Mouse (Mus musculus): Measurements from ENCODE around the gene Lrrc8b. TPM values are rescaled to one million over a fixed set of nuclear protein-coding genes. Genes with fewer than 3 reads are reported as not detected.

Gene Lrrc8b
- polyA plus RNA-seq, 1 experiment from 2014 or later, result 10.6 TPM

- H3K27me3 ChIP-seq (replicated peaks; ENCODE audit: control insufficient read depth, insufficient read depth, low read length), result no peaks in the 10 kb centered on the region
- H3K4me2 ChIP-seq (ENCODE audit: low read depth, low read length), result peak overlapping the region; percentile 53
- H3K4me3 ChIP-seq (ENCODE audit: low read depth, low read length), result no peak overlapping the region
- no peaks in the 10 kb centered on the region for H3K9me3 ChIP-seq (ENCODE audit: control insufficient read depth, low read length)
- 32% methylated on average over 10 of the region's 10 CpGs for WGBS
- no peak overlapping the region for H3K9ac ChIP-seq (ENCODE audit: low read depth, low read length)
- DNase-seq (ENCODE audit: low spot score) (no peak), ATAC-seq (ENCODE audit: low read depth) (no peak)
- H3K36me3 ChIP-seq (ENCODE audit: control insufficient read depth, insufficient read depth, low read length), result no peaks in the 10 kb centered on the region
- peaks cover 13% of the 10 kb centered on the region for H3K4me1 ChIP-seq (ENCODE audit: control insufficient read depth, insufficient read depth, low read length)
- H3K27ac ChIP-seq (replicated peaks; ENCODE audit: low read depth, low read length), result no peak overlapping the region
These were observed 78.8 kb downstream of the Lrrc8b start for GRCm38 (mm10) chr5:105494246-105494917.

GRCm38 (mm10) chr5:105494918-105495901, 79.6 kb downstream of the Lrrc8b start:
- H3K4me2 ChIP-seq (ENCODE audit: low read depth, low read length), result peak overlapping the region; percentile 53
- peak overlapping the region; percentile 50; the same call in 1 of the 2 replicates for H3K9ac ChIP-seq (ENCODE audit: low read depth, low read length)
- 6% methylated on average over 24 of the region's 24 CpGs for WGBS
- no peaks in the 10 kb centered on the region for H3K27me3 ChIP-seq (replicated peaks; ENCODE audit: control insufficient read depth, insufficient read depth, low read length)
- peak; percentile 84 for ATAC-seq (ENCODE audit: low read depth)
- H3K9me3 ChIP-seq (ENCODE audit: control insufficient read depth, low read length), result no peaks in the 10 kb centered on the region
- no peak overlapping the region for H3K27ac ChIP-seq (replicated peaks; ENCODE audit: low read depth, low read length)
- H3K4me3 ChIP-seq (ENCODE audit: low read depth, low read length), result peak overlapping the region; percentile 10
- DNase-seq (ENCODE audit: low spot score), result peak; percentile 92
- H3K4me1 ChIP-seq (ENCODE audit: control insufficient read depth, insufficient read depth, low read length), result peaks cover 15% of the 10 kb centered on the region
- H3K36me3 ChIP-seq (ENCODE audit: control insufficient read depth, insufficient read depth, low read length), result no peaks in the 10 kb centered on the region

GRCm38 (mm10) chr5:105496133-105496532, 80.6 kb downstream of the Lrrc8b start:
- Histone ChIP-seq H3K36me3 (ENCODE audit: control insufficient read depth, insufficient read depth, low read length) (no peaks in the 10 kb centered on the region), H3K4me3 (ENCODE audit: low read depth, low read length) (no peak overlapping the region), H3K27ac (replicated peaks; ENCODE audit: low read depth, low read length) (no peak overlapping the region), H3K9me3 (ENCODE audit: control insufficient read depth, low read length) (no peaks in the 10 kb centered on the region), H3K4me2 (ENCODE audit: low read depth, low read length) (no peak overlapping the region), H3K4me1 (ENCODE audit: control insufficient read depth, insufficient read depth, low read length) (peaks cover 19% of the 10 kb centered on the region), H3K27me3 (replicated peaks; ENCODE audit: control insufficient read depth, insufficient read depth, low read length) (no peaks in the 10 kb centered on the region), H3K9ac (ENCODE audit: low read depth, low read length) (no peak overlapping the region)
- no peak for ATAC-seq (ENCODE audit: low read depth)
- 79% methylated on average over 4 of the region's 4 CpGs for WGBS
- DNase-seq (ENCODE audit: low spot score), result no peak

GRCm38 (mm10) chr5:105496586-105496985, 81.0 kb downstream of the Lrrc8b start:
- Histone ChIP-seq H3K9ac (ENCODE audit: low read depth, low read length) (no peak overlapping the region), H3K4me3 (ENCODE audit: low read depth, low read length) (no peak overlapping the region), H3K36me3 (ENCODE audit: control insufficient read depth, insufficient read depth, low read length) (no peaks in the 10 kb centered on the region), H3K27me3 (replicated peaks; ENCODE audit: control insufficient read depth, insufficient read depth, low read length) (no peaks in the 10 kb centered on the region), H3K9me3 (ENCODE audit: control insufficient read depth, low read length) (no peaks in the 10 kb centered on the region), H3K27ac (replicated peaks; ENCODE audit: low read depth, low read length) (no peak overlapping the region), H3K4me1 (ENCODE audit: control insufficient read depth, insufficient read depth, low read length) (peaks cover 19% of the 10 kb centered on the region), H3K4me2 (ENCODE audit: low read depth, low read length) (no peak overlapping the region)
- WGBS, result 74% methylated on average over 7 of the region's 7 CpGs
- DNase-seq (ENCODE audit: low spot score) (no peak), ATAC-seq (ENCODE audit: low read depth) (no peak)

GRCm38 (mm10) chr5:105498429-105499000, 82.9 kb downstream of the Lrrc8b start:
- DNase-seq (ENCODE audit: low spot score), result peak; percentile 83

GRCm38 (mm10) chr5:105499396-105499795, 83.8 kb downstream of the Lrrc8b start:
- Histone ChIP-seq H3K9ac (ENCODE audit: low read depth, low read length) (no peak overlapping the region), H3K4me1 (ENCODE audit: control insufficient read depth, insufficient read depth, low read length) (peaks cover 18% of the 10 kb centered on the region), H3K27ac (replicated peaks; ENCODE audit: low read depth, low read length) (no peak overlapping the region), H3K4me2 (ENCODE audit: low read depth, low read length) (no peak overlapping the region), H3K36me3 (ENCODE audit: control insufficient read depth, insufficient read depth, low read length) (no peaks in the 10 kb centered on the region), H3K4me3 (ENCODE audit: low read depth, low read length) (no peak overlapping the region), H3K9me3 (ENCODE audit: control insufficient read depth, low read length) (0 out of 2 replicates have a peak, but pooled peaks cover 4% of the 10 kb centered on the region), H3K27me3 (replicated peaks; ENCODE audit: control insufficient read depth, insufficient read depth, low read length) (no peaks in the 10 kb centered on the region)
- ATAC-seq (ENCODE audit: low read depth) (no peak), DNase-seq (ENCODE audit: low spot score) (no peak)
- WGBS, result 57% methylated on average over 1 of the region's 1 CpGs

More at GRCm38 (mm10) chr5:105498429-105499000, 82.9 kb downstream of the Lrrc8b start:
- 56% methylated on average over 4 of the region's 4 CpGs for WGBS
- H3K4me2 ChIP-seq (ENCODE audit: low read depth, low read length), result no peak overlapping the region
- no peak overlapping the region for H3K4me3 ChIP-seq (ENCODE audit: low read depth, low read length)
- 0 out of 2 replicates have a peak, but pooled peaks cover 4% of the 10 kb centered on the region for H3K9me3 ChIP-seq (ENCODE audit: control insufficient read depth, low read length)
- H3K9ac ChIP-seq (ENCODE audit: low read depth, low read length), result no peak overlapping the region
- peak; percentile 20; the same call in 1 of the 2 replicates for ATAC-seq (ENCODE audit: low read depth)
- no peaks in the 10 kb centered on the region for H3K36me3 ChIP-seq (ENCODE audit: control insufficient read depth, insufficient read depth, low read length)
- H3K27me3 ChIP-seq (replicated peaks; ENCODE audit: control insufficient read depth, insufficient read depth, low read length), result no peaks in the 10 kb centered on the region
- H3K4me1 ChIP-seq (ENCODE audit: control insufficient read depth, insufficient read depth, low read length), result peaks cover 19% of the 10 kb centered on the region
- H3K27ac ChIP-seq (replicated peaks; ENCODE audit: low read depth, low read length), result no peak overlapping the region

GRCm38 (mm10) chr5:105500132-105501121, 84.9 kb downstream of the Lrrc8b start:
- Histone ChIP-seq H3K27ac (replicated peaks; ENCODE audit: low read depth, low read length) (no peak overlapping the region; the same call in 1 of the 2 replicates), H3K27me3 (replicated peaks; ENCODE audit: control insufficient read depth, insufficient read depth, low read length) (no peaks in the 10 kb centered on the region), H3K9ac (ENCODE audit: low read depth, low read length) (no peak overlapping the region), H3K4me1 (ENCODE audit: control insufficient read depth, insufficient read depth, low read length) (peaks cover 11% of the 10 kb centered on the region), H3K9me3 (ENCODE audit: control insufficient read depth, low read length) (0 out of 2 replicates have a peak, but pooled peaks cover 4% of the 10 kb centered on the region), H3K4me2 (ENCODE audit: low read depth, low read length) (no peak overlapping the region), H3K4me3 (ENCODE audit: low read depth, low read length) (no peak overlapping the region), H3K36me3 (ENCODE audit: control insufficient read depth, insufficient read depth, low read length) (no peaks in the 10 kb centered on the region)
- ATAC-seq (ENCODE audit: low read depth) (peak; percentile 38), DNase-seq (ENCODE audit: low spot score) (peak; percentile 73)
- 38% methylated on average over 12 of the region's 12 CpGs for WGBS

All from embryonic facial prominence, embryonic 14.5 days (tissue).